18 mouse cellular contexts compared by ENCODE assay signal in the genomic region with DNA sequence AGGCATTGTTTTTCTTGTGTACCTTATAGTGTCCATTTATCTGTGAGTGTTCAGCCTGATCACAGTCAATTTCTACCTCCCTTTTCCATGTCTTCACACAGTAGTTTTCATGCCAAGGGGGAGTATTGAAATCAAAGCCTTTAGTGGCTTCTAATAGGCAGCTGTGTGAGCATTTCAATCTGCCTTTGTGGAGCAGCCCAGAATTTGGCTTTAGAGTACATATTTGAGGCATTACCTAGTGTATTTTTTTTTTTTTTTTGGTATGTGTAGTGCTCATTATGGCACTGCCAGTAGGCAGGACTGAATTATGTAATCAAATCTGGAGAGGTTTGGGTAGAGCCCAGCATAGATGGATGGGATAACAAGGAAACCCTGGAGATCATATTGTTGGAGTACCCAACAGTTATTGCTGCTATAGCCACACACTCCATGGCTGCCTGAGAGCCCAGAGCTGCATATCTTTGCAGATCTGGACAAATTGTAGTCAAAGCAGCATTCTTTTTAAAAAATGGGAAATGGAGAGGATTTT.
"Had no signal": no experiment of that assay in that cellular context is flagged by ENCODE, and none has a peak within 500 bp of the region (broad histone marks: within the 10 kb centered on the region; RNA-seq: fewer than 3 reads in every experiment).

No protein-coding gene starts in this region.

- H3K9ac ChIP-seq: limb, embryonic 15.5 days; liver, embryonic 13.5 days; liver, postnatal 0 days; midbrain, embryonic 15.5 days; neural tube, embryonic 13.5 days had no signal

- ATAC-seq: liver, postnatal 0 days; midbrain, embryonic 15.5 days had no signal

- H3K4me3 ChIP-seq: limb, embryonic 15.5 days; liver, embryonic 13.5 days; megakaryocyte, embryonic 14.5 days; midbrain, embryonic 15.5 days; neural tube, embryonic 13.5 days had no signal

- H3K4me2 ChIP-seq: limb, embryonic 15.5 days; liver, embryonic 13.5 days; midbrain, embryonic 11.5 days; midbrain, embryonic 15.5 days; neural tube, embryonic 13.5 days had no signal

- H3K27me3 ChIP-seq: limb, embryonic 15.5 days; liver, embryonic 13.5 days; midbrain, embryonic 15.5 days; neural tube, embryonic 13.5 days had no signal

- H3K36me3 ChIP-seq: limb, embryonic 15.5 days; midbrain, embryonic 15.5 days; neural tube, embryonic 13.5 days had no signal

- H3K4me1 ChIP-seq: limb, embryonic 15.5 days; liver, embryonic 13.5 days; midbrain, embryonic 15.5 days; neural tube, embryonic 13.5 days had no signal

- DNase-seq: kidney, adult 8-10 months; kidney, postnatal 36 days; layer of hippocampus, adult 9-11 months; layer of hippocampus, postnatal 36 days; liver, embryonic 13.5 days; liver, postnatal 0 days; retina, postnatal 1 day; right cerebral cortex, postnatal 4 days; spleen, adult 18-20 months; thymus, adult 18-20 months; thymus, postnatal 14 days had no signal

- H3K9me3 ChIP-seq: limb, embryonic 15.5 days; liver, embryonic 13.5 days; midbrain, embryonic 15.5 days; neural tube, embryonic 13.5 days had no signal

- H3K27ac ChIP-seq: kidney, postnatal 0 days; limb, embryonic 15.5 days; liver, embryonic 13.5 days; macrophage; midbrain, embryonic 15.5 days; neural tube, embryonic 13.5 days had no signal
